Mouse (Mus musculus) heart, adult 2 months (tissue): ENCODE measurements at regions not wholly inside any gene's neighbourhood (a gene's known extent, or its start where the extent isn't known, plus 50 kb on each side); places are given as distances from the start of the nearest gene placed in this dataset.

ENCODE experiments used
- DNase-seq, 2 experiments: peaks; one replicate each; pipeline ENCODE4 v3.0.0; 2021
- H3K27ac ChIP-seq: fragments of 200-600 bp; 2 replicates; pipeline ENCODE4 v1.8.1; 2022
- H3K27me3 ChIP-seq: fragments of 200-500 bp; 2 replicates; pipeline ENCODE4 v1.6.1; 2012; ENCODE audit warnings: mild to moderate bottlenecking, low read length, inconsistent platforms, mixed read lengths; ENCODE audit not compliant: control insufficient read depth, insufficient read depth
- H3K36me3 ChIP-seq: fragments of 200-500 bp; 2 replicates; pipeline ENCODE4 v1.6.1; 2012; ENCODE audit warnings: low read length, inconsistent platforms; ENCODE audit not compliant: control insufficient read depth, insufficient read depth
- H3K4me1 ChIP-seq: fragments of 200-500 bp; 2 replicates; pipeline ENCODE4 v1.6.1; 2011; ENCODE audit warnings: low read length; ENCODE audit not compliant: control insufficient read depth, insufficient read depth
- H3K4me3 ChIP-seq: fragments of 200-600 bp; 2 replicates; pipeline ENCODE4 v1.8.1; 2022
- H3K79me2 ChIP-seq: fragments of 200-500 bp; replicated peaks from 2 replicates; pipeline ENCODE4 v1.6.1; 2012; ENCODE audit warnings: mild to moderate bottlenecking, inconsistent platforms, low read length, moderate library complexity, mixed read lengths; ENCODE audit not compliant: control insufficient read depth, insufficient read depth
- H3K9ac ChIP-seq: fragments of 200-500 bp; 2 replicates; pipeline ENCODE4 v1.6.1; 2012; ENCODE audit warnings: low read depth, mild to moderate bottlenecking, control low read depth, inconsistent platforms, low read length, mixed read lengths
- CTCF ChIP-seq: fragments of 200-600 bp; IDR thresholded peaks from 2 replicates; pipeline ENCODE4 v1.8.1; 2022; ENCODE audit warnings: antibody characterized with exemption, mild to moderate bottlenecking, moderate library complexity
- EP300 ChIP-seq: fragments of 200-500 bp; IDR thresholded peaks from 2 replicates; pipeline ENCODE4 v1.6.1; 2011; ENCODE audit warnings: low read depth, low read length, control low read depth; ENCODE audit not compliant: insufficient read depth
- POLR2A ChIP-seq: fragments of 200-500 bp; IDR thresholded peaks from 2 replicates; pipeline ENCODE4 v1.6.1; 2011; ENCODE audit warnings: mild to moderate bottlenecking, low read depth, low read length, control low read depth; ENCODE audit not compliant: insufficient read depth
- WGBS: fragments of 180-500 bp; shearing (Covaris S2); methylation state at CpG from one replicate; pipeline ENCODE4 v1.1.7; 2018; 5-methylcytosine and 5-hydroxymethylcytosine counted together
- intact Hi-C: fragments of 180-260 bp; cut with DNase I; formaldehyde crosslinking; loops from one replicate; pipeline ENCODE4 v1.15.1; 2025

- Histone ChIP-seq H3K4me3 (no peak overlapping the region), H3K36me3 (no peaks in the 10 kb centered on the region), H3K79me2 (no peaks in the 10 kb centered on the region), H3K9ac (no peak overlapping the region), H3K4me1 (no peaks in the 10 kb centered on the region), H3K27me3 (no peaks in the 10 kb centered on the region), H3K27ac (no peak overlapping the region)
- 24% methylated on average over 1 of the region's 1 CpGs for WGBS
- DNase-seq, result no peak
- intact Hi-C loops, result no loop called here
- TF ChIP-seq POLR2A (no peak), EP300 (no peak), CTCF (no peak)
Measured at GRCm38 (mm10) chr19:54311723-54312122, 267.8 kb downstream of the Adra2a start.

DNA sequence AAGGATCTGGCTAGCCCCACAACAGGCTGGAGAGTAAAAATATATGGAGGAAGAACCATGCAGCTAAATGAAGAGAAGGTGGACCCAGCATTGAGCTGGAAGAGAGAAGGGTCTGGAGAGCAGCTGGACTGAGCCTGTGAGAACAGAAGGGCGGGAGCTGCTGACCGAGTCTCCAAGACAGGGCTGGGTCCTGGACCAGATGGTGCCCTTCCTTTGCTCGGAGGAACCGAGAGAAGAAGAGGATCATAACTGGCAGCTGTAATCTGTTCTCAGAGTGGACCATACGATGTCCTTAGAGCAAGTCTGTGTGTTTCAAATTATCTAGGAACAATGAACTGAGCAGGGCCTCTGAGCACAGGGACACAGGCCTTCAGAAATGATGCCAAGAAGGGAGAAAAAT lies 279.3 kb downstream of the Adra2a start:
- Histone ChIP-seq H3K9ac (no peak overlapping the region), H3K4me3 (no peak overlapping the region), H3K36me3 (no peaks in the 10 kb centered on the region), H3K27me3 (no peaks in the 10 kb centered on the region), H3K4me1 (no peaks in the 10 kb centered on the region), H3K79me2 (no peaks in the 10 kb centered on the region), H3K27ac (no peak overlapping the region)
- intact Hi-C loops, result no loop called here
- DNase-seq, result no peak
- no peak for TF ChIP-seq CTCF
- TF ChIP-seq POLR2A, result no peak
- 57% methylated on average over 5 of the region's 5 CpGs for WGBS

DNA sequence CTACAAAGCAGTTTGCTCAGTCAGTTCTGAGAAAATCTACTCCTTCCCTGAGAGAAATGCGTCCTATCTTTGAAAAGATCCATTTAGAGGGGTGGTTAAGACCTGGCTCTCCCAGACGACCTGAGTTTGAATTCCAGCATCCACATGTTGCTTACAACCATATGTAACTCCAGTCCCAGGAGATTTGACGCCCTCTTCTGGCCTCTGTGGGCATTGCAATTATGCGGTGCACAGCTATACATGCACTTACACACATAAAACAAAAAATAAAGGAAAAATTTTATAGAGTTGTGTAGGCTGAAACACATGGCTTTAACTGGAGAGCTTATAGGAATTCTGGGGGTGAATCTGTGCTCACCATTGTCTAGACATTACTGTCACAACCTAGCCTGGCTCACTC lies 281.0 kb downstream of the Adra2a start:
- Histone ChIP-seq H3K4me1 (no peaks in the 10 kb centered on the region), H3K9ac (no peak overlapping the region), H3K36me3 (no peaks in the 10 kb centered on the region), H3K79me2 (no peaks in the 10 kb centered on the region), H3K4me3 (no peak overlapping the region), H3K27ac (no peak overlapping the region), H3K27me3 (no peaks in the 10 kb centered on the region)
- no peak for DNase-seq
- intact Hi-C loops, result no loop called here
- TF ChIP-seq POLR2A (no peak), CTCF (0 out of 2 replicates have a peak, but pooled peaks have one; percentile 11)
- WGBS, result 49% methylated on average over 4 of the region's 4 CpGs

- WGBS, result 62% methylated on average over 1 of the region's 1 CpGs
- no peaks in the 10 kb centered on the region for H3K27me3 ChIP-seq
Measured at GRCm38 (mm10) chr19:54332140-54332539, 288.2 kb downstream of the Adra2a start.

GRCm38 (mm10) chr19:54340778-54341291 lies 296.9 kb downstream of the Adra2a start:
- no peak for TF ChIP-seq POLR2A
- TF ChIP-seq EP300, result no peak
- no peak for TF ChIP-seq CTCF
- intact Hi-C loops, result no loop called here

More at GRCm38 (mm10) chr19:54332140-54332539, 288.2 kb downstream of the Adra2a start:
- no peak for DNase-seq
- Histone ChIP-seq H3K4me1 (no peaks in the 10 kb centered on the region), H3K4me3 (no peak overlapping the region), H3K79me2 (no peaks in the 10 kb centered on the region), H3K36me3 (no peaks in the 10 kb centered on the region), H3K9ac (no peak overlapping the region), H3K27ac (no peak overlapping the region)
- intact Hi-C loops, result no loop called here
- TF ChIP-seq EP300, result no peak
- TF ChIP-seq CTCF, result no peak
- no peak for TF ChIP-seq POLR2A

DNA sequence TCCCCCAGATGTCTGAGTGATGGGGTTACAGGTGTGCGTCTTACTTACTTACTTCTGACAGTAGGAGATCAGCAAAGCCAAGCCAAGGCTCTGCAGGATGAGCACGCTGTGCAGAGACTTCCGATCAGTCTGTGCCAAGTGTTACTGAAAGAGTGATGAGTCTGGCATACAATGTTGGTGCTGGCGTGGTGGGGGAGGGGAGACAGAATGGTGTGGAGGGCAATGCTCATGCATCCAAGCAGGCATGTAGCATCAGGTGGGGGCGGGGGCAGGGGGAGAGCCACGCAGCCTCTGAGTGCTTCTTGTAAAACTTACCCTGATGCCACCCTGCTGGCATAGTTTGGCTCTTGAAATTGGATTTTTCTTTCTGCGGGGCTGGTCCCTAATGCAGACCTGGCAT lies 315.8 kb downstream of the Adra2a start:
- Histone ChIP-seq H3K27me3 (no peaks in the 10 kb centered on the region), H3K79me2 (no peaks in the 10 kb centered on the region), H3K36me3 (no peaks in the 10 kb centered on the region), H3K9ac (no peak overlapping the region), H3K4me1 (no peaks in the 10 kb centered on the region), H3K27ac (no peak overlapping the region), H3K4me3 (no peak overlapping the region)
- no peak for DNase-seq
- WGBS, result 79% methylated on average over 7 of the region's 7 CpGs
- intact Hi-C loops, result no loop called here
- TF ChIP-seq EP300 (no peak), POLR2A (no peak), CTCF (no peak)

More at GRCm38 (mm10) chr19:54340778-54341291, 296.9 kb downstream of the Adra2a start:
- H3K36me3 ChIP-seq, result no peaks in the 10 kb centered on the region
- no peak overlapping the region for H3K4me3 ChIP-seq
- no peak for DNase-seq
- no peaks in the 10 kb centered on the region for H3K27me3 ChIP-seq
- no peak overlapping the region for H3K9ac ChIP-seq
- no peaks in the 10 kb centered on the region for H3K4me1 ChIP-seq
- WGBS, result 80% methylated on average over 2 of the region's 2 CpGs
- no peaks in the 10 kb centered on the region for H3K79me2 ChIP-seq
- H3K27ac ChIP-seq, result no peak overlapping the region
